Mouse (Mus musculus) megakaryocyte, embryonic 14.5 days (primary cell): Measurements from ENCODE around the gene Cdkl5.

ENCODE experiments used
- FLI1 ChIP-seq: IDR thresholded peaks from 2 replicates; pipeline ENCODE4 v1.6.1; 2012; ENCODE audit warnings: low read length, inconsistent platforms, mixed read lengths
- GATA1 ChIP-seq: IDR thresholded peaks from 3 replicates; pipeline ENCODE4 v1.6.1; 2012; ENCODE audit warnings: mixed read lengths, low read length, inconsistent platforms, borderline replicate concordance

GRCm38 (mm10) chrX:160892077-160892476 is 102.4 kb downstream of the Cdkl5 start:
- TF ChIP-seq GATA1 = no peak
- TF ChIP-seq FLI1 = no peak
